Mouse (Mus musculus) embryonic facial prominence, embryonic 12.5 days (tissue): ENCODE measurements at regions not wholly inside any gene's neighbourhood (a gene's known extent, or its start where the extent isn't known, plus 50 kb on each side); places are given as distances from the start of the nearest gene placed in this dataset.

Experiments
- ATAC-seq: fragments of 200-750 bp; cut with Nextera tagmentation; 2 replicates; pipeline ENCODE4 v1.8.0; 2017; ENCODE audit not compliant: insufficient number of reproducible peaks, insufficient read depth, low FRiP score, low TSS enrichment
- H3K27ac ChIP-seq: fragments of 300-500 bp; sonication (generic); 2 replicates; pipeline ENCODE4 v1.5.1; 2016; ENCODE audit warnings: mild to moderate bottlenecking
- H3K27me3 ChIP-seq: fragments of 300-500 bp; sonication (generic); 2 replicates; pipeline ENCODE4 v1.6.1; 2016; ENCODE audit warnings: mild to moderate bottlenecking, moderate library complexity
- H3K36me3 ChIP-seq: fragments of 300-500 bp; sonication (generic); 2 replicates; pipeline ENCODE4 v1.6.1; 2016; ENCODE audit warnings: mild to moderate bottlenecking
- H3K4me1 ChIP-seq: fragments of 300-500 bp; sonication (generic); 2 replicates; pipeline ENCODE4 v1.6.1; 2016
- H3K4me2 ChIP-seq: fragments of 300-500 bp; sonication (generic); replicated peaks from 2 replicates; pipeline ENCODE4 v1.6.1; 2016; ENCODE audit warnings: mild to moderate bottlenecking, moderate library complexity
- H3K4me3 ChIP-seq: fragments of 300-500 bp; sonication (generic); 2 replicates; pipeline ENCODE4 v1.5.1; 2016; ENCODE audit warnings: mild to moderate bottlenecking
- H3K9ac ChIP-seq: fragments of 300-500 bp; sonication (generic); 2 replicates; pipeline ENCODE4 v1.6.1; 2016; ENCODE audit warnings: mild to moderate bottlenecking, moderate library complexity
- H3K9me3 ChIP-seq: fragments of 300-500 bp; sonication (generic); 2 replicates; pipeline ENCODE4 v1.6.1; 2016; ENCODE audit warnings: mild to moderate bottlenecking, moderate library complexity
- WGBS: fragments of 180-500 bp; shearing (Covaris S2); methylation state at CpG from one replicate; pipeline ENCODE4 v1.1.7; 2016; 5-methylcytosine and 5-hydroxymethylcytosine counted together

DNA sequence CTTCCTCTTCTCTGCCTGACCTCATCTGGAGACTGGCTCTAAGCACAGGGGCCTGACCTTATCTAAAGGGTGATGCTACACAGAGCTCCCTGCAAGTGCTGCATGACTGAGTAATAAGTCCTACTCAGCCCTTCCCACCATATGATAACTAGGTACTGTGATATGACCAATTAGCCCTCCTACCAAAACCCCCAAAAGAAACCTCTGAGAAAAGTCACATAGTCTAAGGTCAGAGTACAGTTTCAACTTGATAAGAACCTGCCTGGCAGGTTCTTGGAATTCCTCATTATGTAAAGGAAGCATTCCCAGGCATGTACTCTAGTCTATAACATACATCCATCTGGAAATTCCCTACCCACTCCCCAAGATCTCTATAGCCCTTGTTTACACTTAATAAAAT is 318.0 kb upstream of the C030005K15Rik start:
- Histone ChIP-seq H3K4me1 (no peaks in the 10 kb centered on the region), H3K9me3 (no peaks in the 10 kb centered on the region), H3K36me3 (no peaks in the 10 kb centered on the region), H3K9ac (no peak overlapping the region), H3K27ac (no peak overlapping the region), H3K4me2 (no peak overlapping the region), H3K27me3 (no peaks in the 10 kb centered on the region), H3K4me3 (no peak overlapping the region)
- ATAC-seq = no peak

- 85% methylated on average over 2 of the region's 2 CpGs for WGBS
- no peak overlapping the region for H3K9ac ChIP-seq
- H3K27me3 ChIP-seq = no peaks in the 10 kb centered on the region
- H3K4me3 ChIP-seq = no peak overlapping the region
- H3K4me2 ChIP-seq = no peak overlapping the region
- ATAC-seq = no peak
- H3K9me3 ChIP-seq = no peaks in the 10 kb centered on the region
- H3K4me1 ChIP-seq = no peaks in the 10 kb centered on the region
- no peaks in the 10 kb centered on the region for H3K36me3 ChIP-seq
- no peak overlapping the region for H3K27ac ChIP-seq
Measured at GRCm38 (mm10) chr10:98073432-98073831, 346.9 kb upstream of the C030005K15Rik start.

DNA sequence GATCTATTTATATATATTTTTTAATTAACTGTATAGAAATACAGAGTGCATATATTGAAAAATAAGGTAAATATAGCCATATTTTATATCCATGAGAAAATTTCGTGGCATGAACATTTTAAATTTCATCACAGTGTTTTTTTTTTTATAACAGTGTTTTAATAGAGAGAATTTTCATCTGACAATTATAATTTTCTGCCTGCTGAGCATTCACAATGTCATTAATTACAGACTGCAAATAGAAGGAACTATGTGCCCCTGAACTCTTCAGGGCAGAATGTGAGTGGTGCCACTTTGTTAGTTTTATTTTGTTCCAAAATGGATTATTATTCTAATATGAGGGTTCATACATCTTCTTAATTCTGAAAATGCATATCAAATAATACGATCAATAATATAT is 358.3 kb upstream of the C030005K15Rik start:
- Histone ChIP-seq H3K27me3 (no peaks in the 10 kb centered on the region), H3K9me3 (no peaks in the 10 kb centered on the region), H3K4me1 (no peaks in the 10 kb centered on the region), H3K4me2 (no peak overlapping the region), H3K36me3 (no peaks in the 10 kb centered on the region), H3K4me3 (no peak overlapping the region), H3K27ac (no peak overlapping the region), H3K9ac (no peak overlapping the region)
- WGBS = 69% methylated on average over 2 of the region's 2 CpGs
- ATAC-seq = no peak

- Histone ChIP-seq H3K27me3 (no peaks in the 10 kb centered on the region), H3K4me1 (no peaks in the 10 kb centered on the region), H3K4me2 (no peak overlapping the region), H3K9me3 (no peaks in the 10 kb centered on the region), H3K36me3 (no peaks in the 10 kb centered on the region), H3K27ac (no peak overlapping the region), H3K4me3 (no peak overlapping the region), H3K9ac (no peak overlapping the region)
- WGBS = 86% methylated on average over 5 of the region's 5 CpGs
- no peak for ATAC-seq
Measured at GRCm38 (mm10) chr10:98116296-98116695, 389.7 kb upstream of the C030005K15Rik start.

- Histone ChIP-seq H3K4me1 (no peaks in the 10 kb centered on the region), H3K4me3 (no peak overlapping the region), H3K27me3 (no peaks in the 10 kb centered on the region), H3K27ac (no peak overlapping the region), H3K36me3 (no peaks in the 10 kb centered on the region), H3K4me2 (no peak overlapping the region), H3K9ac (no peak overlapping the region), H3K9me3 (no peaks in the 10 kb centered on the region)
- 84% methylated on average over 1 of the region's 1 CpGs for WGBS
- ATAC-seq = no peak
Measured at GRCm38 (mm10) chr10:98125713-98126112, 399.2 kb upstream of the C030005K15Rik start.

DNA sequence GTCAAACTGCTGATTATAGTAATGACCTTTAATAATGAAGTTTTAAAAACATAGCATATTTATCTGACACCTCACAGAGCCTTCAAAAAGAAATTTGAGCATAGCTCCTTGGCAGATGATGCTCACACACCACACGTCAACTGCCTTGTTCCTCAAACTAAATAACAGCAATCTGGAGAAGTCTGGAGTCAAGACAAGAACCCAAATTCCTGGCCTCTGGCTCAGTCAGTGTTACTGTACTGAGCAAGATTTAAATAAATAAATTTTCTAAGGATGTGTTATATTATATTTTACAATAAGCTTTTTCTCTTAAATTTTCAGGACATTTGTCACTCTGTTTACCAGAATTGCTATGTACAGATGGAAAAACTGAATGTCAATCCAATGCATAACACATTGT is 408.5 kb upstream of the C030005K15Rik start:
- H3K9ac ChIP-seq = no peak overlapping the region
- H3K4me2 ChIP-seq = no peak overlapping the region
- no peaks in the 10 kb centered on the region for H3K27me3 ChIP-seq
- H3K4me1 ChIP-seq = no peaks in the 10 kb centered on the region
- no peak overlapping the region for H3K27ac ChIP-seq
- no peaks in the 10 kb centered on the region for H3K36me3 ChIP-seq
- H3K4me3 ChIP-seq = no peak overlapping the region
- 51% methylated on average over 1 of the region's 1 CpGs for WGBS
- no peaks in the 10 kb centered on the region for H3K9me3 ChIP-seq
- ATAC-seq = no peak

DNA sequence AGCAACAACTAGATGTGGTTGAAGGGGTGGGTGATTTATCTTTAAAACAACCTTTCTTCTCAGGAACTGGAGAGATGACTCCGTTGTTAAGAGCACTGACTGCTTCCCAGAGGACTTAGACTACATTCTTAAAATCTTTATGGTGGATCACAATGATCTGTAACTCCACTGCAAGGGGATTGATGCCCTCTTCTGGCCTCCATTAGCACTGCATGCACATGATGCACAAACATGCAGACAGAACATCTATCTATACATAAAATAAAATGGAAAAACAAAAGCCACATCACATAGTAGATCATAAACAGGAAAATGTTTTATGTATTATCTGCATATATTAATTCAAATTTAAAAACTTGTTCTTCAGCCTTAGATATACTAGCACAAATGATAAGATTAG is 419.2 kb upstream of the C030005K15Rik start:
- WGBS = 75% methylated on average over 1 of the region's 1 CpGs
- no peak for ATAC-seq
- Histone ChIP-seq H3K27me3 (no peaks in the 10 kb centered on the region), H3K9me3 (no peaks in the 10 kb centered on the region), H3K9ac (no peak overlapping the region), H3K36me3 (no peaks in the 10 kb centered on the region), H3K4me1 (no peaks in the 10 kb centered on the region), H3K4me2 (no peak overlapping the region), H3K4me3 (no peak overlapping the region), H3K27ac (no peak overlapping the region)

DNA sequence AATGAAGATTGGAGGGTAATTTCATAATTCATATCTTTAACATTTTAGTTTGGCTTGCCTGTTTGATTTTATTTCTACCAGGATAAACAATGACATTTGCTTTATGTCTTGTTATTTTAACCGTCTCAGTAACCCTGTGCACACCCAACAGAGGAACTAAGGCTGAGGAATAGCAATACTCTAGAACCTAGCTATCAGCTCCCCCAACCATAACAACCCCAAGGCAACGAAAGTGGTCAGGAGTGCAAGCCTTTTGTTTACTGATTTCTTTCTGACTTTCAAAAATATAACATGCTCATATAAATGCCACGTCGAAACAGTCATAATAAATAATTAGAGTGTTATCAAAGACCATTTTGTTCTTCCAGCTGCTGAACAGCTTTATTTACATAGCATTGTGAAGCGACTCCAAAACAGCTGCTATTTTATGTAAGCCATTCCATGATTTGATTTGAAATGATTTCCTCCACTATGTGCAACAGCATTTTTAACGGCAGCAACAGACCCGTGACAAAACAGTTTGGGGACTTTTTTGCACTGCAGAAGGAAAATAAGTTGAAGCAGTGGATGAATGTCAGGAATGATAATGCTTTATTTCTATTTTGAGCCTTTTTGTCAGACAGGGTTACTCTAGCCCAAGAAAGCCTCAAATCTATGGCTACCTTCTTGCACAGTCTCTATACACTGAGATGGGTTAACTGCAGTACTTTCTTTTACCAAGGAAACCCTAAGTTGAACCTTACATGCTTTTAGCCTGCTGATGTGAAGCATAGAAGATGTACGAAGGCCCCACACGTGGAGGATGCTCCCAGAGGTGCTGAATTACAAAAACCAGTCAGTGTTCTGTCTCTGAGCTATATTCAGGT is 420.7 kb upstream of the C030005K15Rik start:
- no peak for ATAC-seq
- H3K9me3 ChIP-seq = no peaks in the 10 kb centered on the region
- H3K27me3 ChIP-seq = no peaks in the 10 kb centered on the region
- H3K4me1 ChIP-seq = no peaks in the 10 kb centered on the region
- no peak overlapping the region for H3K27ac ChIP-seq
- no peak overlapping the region for H3K9ac ChIP-seq
- no peak overlapping the region for H3K4me3 ChIP-seq
- no peak overlapping the region for H3K4me2 ChIP-seq
- 60% methylated on average over 9 of the region's 9 CpGs for WGBS
- H3K36me3 ChIP-seq = no peaks in the 10 kb centered on the region

GRCm38 (mm10) chr10:98155982-98156381 is 429.4 kb upstream of the C030005K15Rik start:
- H3K36me3 ChIP-seq = no peaks in the 10 kb centered on the region
- no peaks in the 10 kb centered on the region for H3K9me3 ChIP-seq
- no peak overlapping the region for H3K9ac ChIP-seq
- no peak overlapping the region for H3K4me2 ChIP-seq
- H3K27ac ChIP-seq = no peak overlapping the region
- WGBS = 65% methylated on average over 2 of the region's 2 CpGs
- no peak overlapping the region for H3K4me3 ChIP-seq
- no peak for ATAC-seq
- no peaks in the 10 kb centered on the region for H3K27me3 ChIP-seq
- H3K4me1 ChIP-seq = no peaks in the 10 kb centered on the region

GRCm38 (mm10) chr10:98185666-98186065 is 459.1 kb upstream of the C030005K15Rik start:
- Histone ChIP-seq H3K9ac (no peak overlapping the region), H3K4me1 (no peaks in the 10 kb centered on the region), H3K4me3 (no peak overlapping the region), H3K36me3 (no peaks in the 10 kb centered on the region), H3K4me2 (no peak overlapping the region), H3K9me3 (no peaks in the 10 kb centered on the region), H3K27me3 (no peaks in the 10 kb centered on the region), H3K27ac (no peak overlapping the region)
- 69% methylated on average over 3 of the region's 3 CpGs for WGBS
- no peak for ATAC-seq

DNA sequence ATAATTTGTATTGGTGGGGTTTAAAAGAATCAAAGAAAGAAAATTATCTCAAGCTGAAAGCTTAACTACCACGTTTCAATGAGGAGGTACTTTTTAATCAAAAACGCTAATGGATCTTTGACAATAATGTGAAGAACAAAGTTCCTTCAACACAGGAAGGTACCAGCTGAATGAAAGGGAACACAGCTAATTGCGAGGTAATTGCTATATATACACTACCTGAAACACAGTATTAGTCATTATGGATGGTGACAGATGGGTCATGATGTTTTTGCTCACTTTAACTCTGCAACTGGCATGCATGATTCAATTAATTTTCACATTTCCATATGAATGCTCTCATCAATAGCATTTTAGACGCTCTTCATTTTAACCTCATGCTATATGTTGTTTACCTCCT is 470.3 kb upstream of the C030005K15Rik start:
- Histone ChIP-seq H3K9me3 (no peaks in the 10 kb centered on the region), H3K9ac (no peak overlapping the region), H3K27me3 (no peaks in the 10 kb centered on the region), H3K4me1 (no peaks in the 10 kb centered on the region), H3K36me3 (no peaks in the 10 kb centered on the region), H3K4me3 (no peak overlapping the region), H3K27ac (no peak overlapping the region), H3K4me2 (no peak overlapping the region)
- 77% methylated on average over 4 of the region's 4 CpGs for WGBS
- ATAC-seq = no peak

DNA sequence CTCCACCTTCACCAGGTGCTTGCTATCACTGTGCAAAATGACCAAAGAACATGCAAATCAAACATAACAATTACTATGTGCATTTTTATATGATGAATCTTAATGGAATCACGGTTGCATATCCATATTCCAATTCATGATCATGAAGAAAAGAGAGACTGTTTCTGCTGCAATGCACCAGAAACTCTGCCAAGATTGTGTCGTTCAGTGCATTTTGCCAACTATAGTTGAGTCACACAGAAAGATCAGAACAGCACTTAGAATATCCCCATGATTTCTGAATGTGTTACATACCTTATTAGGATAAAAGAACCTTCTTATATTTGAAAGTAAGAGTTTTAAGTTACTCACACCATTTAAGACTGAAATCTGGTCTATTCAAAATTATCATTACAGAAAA is 483.7 kb upstream of the C030005K15Rik start:
- ATAC-seq = no peak
- Histone ChIP-seq H3K4me2 (no peak overlapping the region), H3K27ac (no peak overlapping the region), H3K4me3 (no peak overlapping the region), H3K36me3 (no peaks in the 10 kb centered on the region), H3K27me3 (no peaks in the 10 kb centered on the region), H3K4me1 (no peaks in the 10 kb centered on the region), H3K9me3 (no peaks in the 10 kb centered on the region), H3K9ac (no peak overlapping the region)
- 81% methylated on average over 2 of the region's 2 CpGs for WGBS
